8 mouse cellular contexts compared by ENCODE assay signal in the genomic region with DNA sequence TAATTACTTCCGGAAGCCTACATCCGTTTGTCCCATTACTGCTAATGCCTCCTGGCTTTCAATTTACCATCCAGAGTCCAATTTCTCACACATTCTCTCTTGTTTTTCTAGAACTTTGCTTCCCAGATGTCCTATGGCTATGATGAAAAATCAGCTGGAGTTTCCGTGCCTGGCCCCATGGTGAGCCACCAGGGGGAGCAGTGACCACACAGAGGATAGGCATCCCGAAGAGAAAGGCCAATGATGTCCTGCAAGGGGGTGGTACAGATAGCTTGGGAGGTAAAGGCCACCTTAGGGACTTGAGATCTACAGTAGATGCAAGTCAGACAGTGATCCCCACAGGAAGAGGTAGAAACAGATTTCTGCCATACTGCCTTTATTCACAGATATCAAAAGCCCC. TPM values are rescaled to one million over a fixed set of nuclear protein-coding genes. Genes with fewer than 3 reads are reported as not detected.
DNase-seq lines count a peak whose midpoint lies in the region; ATAC-seq and TF ChIP-seq lines count a peak whose summit lies in the region.
"Had no signal": no experiment of that assay in that cellular context is flagged by ENCODE, and none has a peak within 500 bp of the region (broad histone marks: within the 10 kb centered on the region; RNA-seq: fewer than 3 reads in every experiment).

No protein-coding gene starts in this region.

- DNase-seq in MN1 (ENCODE audit: low spot score), result peak; percentile 81
- DNase-seq in cerebellum, postnatal 4 days (ENCODE audit: low spot score in 2 of 2), result peak; percentile 56 to 80
- peak; percentile 40 to 79 for DNase-seq in layer of hippocampus, adult 8-10 months (ENCODE audit: low spot score in 2 of 2)

- no peak for TF ChIP-seq POLR2A in small intestine, adult 2 months (IDR thresholded peaks at IDR 0.05; ENCODE audit: low read depth, low read length)

- WGBS in heart, embryonic 14.5 days, result 20% methylated on average over 4 of the region's 4 CpGs
- WGBS in lung, embryonic 16.5 days, result 18% methylated on average over 4 of the region's 4 CpGs
- 19% methylated on average over 4 of the region's 4 CpGs for WGBS in small intestine, adult 2 months

- peaks cover 55% of the 10 kb centered on the region for H3K27me3 ChIP-seq in heart, embryonic 14.5 days (ENCODE audit: control insufficient read depth, insufficient read depth, low read length)
- peaks cover 4% of the 10 kb centered on the region; the same call in 1 of the 2 replicates for H3K27me3 ChIP-seq in lung, embryonic 16.5 days (ENCODE audit: control insufficient read depth, insufficient read depth, low read depth, low read length)
- H3K27me3 ChIP-seq in small intestine, adult 2 months (ENCODE audit: control insufficient read depth, insufficient read depth, low read length), result no peaks in the 10 kb centered on the region; the same call in 1 of the 2 replicates

- peak overlapping the region; percentile 79; the same call in 1 of the 2 replicates for H3K9ac ChIP-seq in heart, embryonic 14.5 days (ENCODE audit: low read length)
- no peak overlapping the region for H3K9ac ChIP-seq in lung, embryonic 16.5 days (ENCODE audit: low read length)
- H3K9ac ChIP-seq: midbrain, embryonic 12.5 days had no signal

- peak overlapping the region in 1 of 2 experiments; percentile 6; a peak in 1 of 4 replicates for H3K27ac ChIP-seq in heart, embryonic 14.5 days (replicated peaks in 1 of 2; ENCODE audit: control insufficient read depth in 1 of 2, insufficient read depth in 1 of 2, low read depth in 2 of 2, low read length in 2 of 2)
- H3K27ac ChIP-seq in lung, embryonic 16.5 days (ENCODE audit: low read length), result 0 out of 2 replicates have a peak overlapping the region, but pooled peaks have one; percentile 12
- H3K27ac ChIP-seq in small intestine, adult 2 months (ENCODE audit: insufficient read depth, low read depth, low read length), result no peak overlapping the region
- H3K27ac ChIP-seq: midbrain, embryonic 12.5 days had no signal

- no peaks in the 10 kb centered on the region for H3K9me3 ChIP-seq in heart, embryonic 14.5 days (ENCODE audit: control insufficient read depth, low read length)
- no peaks in the 10 kb centered on the region for H3K9me3 ChIP-seq in lung, embryonic 16.5 days (ENCODE audit: control insufficient read depth, low read length)
- H3K9me3 ChIP-seq: midbrain, embryonic 12.5 days had no signal

- peak overlapping the region in 1 of 2 experiments; percentile 48; a peak in 1 of 4 replicates for H3K4me3 ChIP-seq in heart, embryonic 14.5 days (ENCODE audit: control insufficient read depth in 1 of 2, insufficient read depth in 1 of 2, low read depth in 1 of 2, low read length in 2 of 2)
- peak overlapping the region; percentile 65 for H3K4me3 ChIP-seq in lung, embryonic 16.5 days (ENCODE audit: low read length)
- no peak overlapping the region for H3K4me3 ChIP-seq in small intestine, adult 2 months (ENCODE audit: low read depth, low read length)
- H3K4me3 ChIP-seq: midbrain, embryonic 12.5 days had no signal

- peak overlapping the region; percentile 76 for H3K4me2 ChIP-seq in heart, embryonic 14.5 days (ENCODE audit: low read length)
- peak overlapping the region; percentile 49 for H3K4me2 ChIP-seq in lung, embryonic 16.5 days (ENCODE audit: low read depth, low read length)
- H3K4me2 ChIP-seq: midbrain, embryonic 12.5 days had no signal

- peak; percentile 89; the same call in 1 of the 2 replicates for TF ChIP-seq CTCF in small intestine, adult 2 months (IDR thresholded peaks at IDR 0.05; ENCODE audit: extremely low read depth, insufficient read length, insufficient replicate concordance, low read depth, low read length)

- peaks cover 35% of the 10 kb centered on the region; the same call in 1 of the 2 replicates for H3K36me3 ChIP-seq in heart, embryonic 14.5 days (ENCODE audit: control insufficient read depth, insufficient read depth, low read length)
- H3K36me3 ChIP-seq in lung, embryonic 16.5 days (ENCODE audit: control insufficient read depth, insufficient read depth, low read length), result peaks cover 17% of the 10 kb centered on the region; the same call in 1 of the 2 replicates
- no peaks in the 10 kb centered on the region for H3K36me3 ChIP-seq in small intestine, adult 2 months (ENCODE audit: control insufficient read depth, insufficient read depth, low read length)
- H3K36me3 ChIP-seq: midbrain, embryonic 12.5 days had no signal

- ATAC-seq in CD4-positive, CD25-positive, alpha-beta regulatory T cell, adult 4 months, result peak; percentile 30
- ATAC-seq in heart, embryonic 14.5 days (ENCODE audit: insufficient number of reproducible peaks, insufficient read depth, low FRiP score, low read depth), result no peak
- ATAC-seq in lung, embryonic 16.5 days (ENCODE audit: low read depth), result no peak

- H3K4me1 ChIP-seq in heart, embryonic 14.5 days (ENCODE audit: control insufficient read depth in 2 of 2, insufficient read depth in 2 of 2, low read length in 2 of 2), result peaks cover 3 to 6% of the 10 kb centered on the region in 2 experiments; a peak in 2 of 4 replicates
- peaks cover 15% of the 10 kb centered on the region for H3K4me1 ChIP-seq in lung, embryonic 16.5 days (replicated peaks; ENCODE audit: control insufficient read depth, insufficient read depth, low read length)
- peaks cover 6% of the 10 kb centered on the region for H3K4me1 ChIP-seq in small intestine, adult 2 months (ENCODE audit: control insufficient read depth, insufficient read depth, insufficient read length, low read length)

RNA-seq across cellular contexts. Expression of gene Col1a1, which starts 3.3 kb away (rescaled TPM):
- under 1 TPM in 1 of 2 experiments, not detected in 1; 0.09 TPM for polyA plus RNA-seq in CD4-positive, CD25-positive, alpha-beta regulatory T cell, adult 4 months (2017; shearing (Covaris generic))
- polyA plus RNA-seq in heart, embryonic 14.5 days (2014; fragmentation: Nextera tagmentation; extraction: Ambion mirVana), result 447 and 511 TPM in 2 replicates
- 1 to 10 TPM; 6.6 to 7.8 (median 7.3) TPM for total RNA-seq in layer of hippocampus, adult 8-10 months (2022)
- polyA plus RNA-seq in lung, embryonic 16.5 days (2015; fragmentation: Nextera tagmentation; extraction: Ambion mirVana), result 1,180 and 1,421 TPM in 2 replicates
- polyA plus RNA-seq in small intestine, adult 2 months (2012; rRNA removed), result 49.0 and 51.1 TPM in 2 replicates

RNA-seq across cellular contexts. Expression of gene Hils1, which starts 28.1 kb away (rescaled TPM):
- polyA plus RNA-seq in CD4-positive, CD25-positive, alpha-beta regulatory T cell, adult 4 months (2017; shearing (Covaris generic)), result not detected
- polyA plus RNA-seq in heart, embryonic 14.5 days (2014; fragmentation: Nextera tagmentation; extraction: Ambion mirVana), result 0.24 TPM in 2 replicates
- not detected for total RNA-seq in layer of hippocampus, adult 8-10 months (2022)
- polyA plus RNA-seq in lung, embryonic 16.5 days (2015; fragmentation: Nextera tagmentation; extraction: Ambion mirVana), result not detected in 2 replicates
- 0.14 TPM in 1 of 2 replicates, not detected in the other for polyA plus RNA-seq in small intestine, adult 2 months (2012; rRNA removed)
- polyA plus RNA-seq: midbrain, embryonic 12.5 days had no signal

RNA-seq across cellular contexts. Expression of gene Sgca, which starts 36.8 kb away (rescaled TPM):
- polyA plus RNA-seq in CD4-positive, CD25-positive, alpha-beta regulatory T cell, adult 4 months (2017; shearing (Covaris generic)), result not detected
- polyA plus RNA-seq in heart, embryonic 14.5 days (2014; fragmentation: Nextera tagmentation; extraction: Ambion mirVana), result 34.6 and 36.7 TPM in 2 replicates
- total RNA-seq in layer of hippocampus, adult 8-10 months (2022), result under 1 TPM in 2 of 4 experiments, not detected in 2; 0.23 to 0.56 TPM
- 1.3 and 1.4 TPM in 2 replicates for polyA plus RNA-seq in lung, embryonic 16.5 days (2015; fragmentation: Nextera tagmentation; extraction: Ambion mirVana)
- polyA plus RNA-seq in small intestine, adult 2 months (2012; rRNA removed), result 1.7 and 3.7 TPM in 2 replicates
- polyA plus RNA-seq: midbrain, embryonic 12.5 days had no signal

RNA-seq across cellular contexts. Expression of gene Ppp1r9b, which starts 51.6 kb away (rescaled TPM):
- polyA plus RNA-seq in CD4-positive, CD25-positive, alpha-beta regulatory T cell, adult 4 months (2017; shearing (Covaris generic)), result 10 to 100 TPM; 18.1 to 21.7 TPM
- 8.1 and 8.6 TPM in 2 replicates for polyA plus RNA-seq in heart, embryonic 14.5 days (2014; fragmentation: Nextera tagmentation; extraction: Ambion mirVana)
- total RNA-seq in layer of hippocampus, adult 8-10 months (2022), result 100 to 1,000 TPM; 819 to 832 (median 829) TPM
- polyA plus RNA-seq in lung, embryonic 16.5 days (2015; fragmentation: Nextera tagmentation; extraction: Ambion mirVana), result 8.2 and 8.3 TPM in 2 replicates
- 17.0 and 29.4 TPM in 2 replicates for polyA plus RNA-seq in small intestine, adult 2 months (2012; rRNA removed)

Comparison
In these comparisons a context has a peak if more than half of its experiments do, and no peak if none do; other contexts are left out.
1. RNA of gene Col1a1, which starts 3.3 kb away (polyA plus RNA-seq): 1,180 to 1,421 TPM in lung, embryonic 16.5 days, 447 to 511 TPM in heart, embryonic 14.5 days and 49.0 to 51.1 TPM in small intestine, adult 2 months; 0.09 TPM in CD4-positive, CD25-positive, alpha-beta regulatory T cell, adult 4 months; every median in the first group is over 10 times any median in the second.
2. Peak in every context shown above with its lines, with median percentiles within 50 percentile points of each other: DNase-seq.